7 mouse cellular contexts compared by ENCODE assay signal in genomic region chr9:124476096-124476902, GRCm38 (mm10). TPM values are rescaled to one million over a fixed set of nuclear protein-coding genes. Genes with fewer than 3 reads are reported as not detected.
DNase-seq lines count a peak whose midpoint lies in the region; ATAC-seq and TF ChIP-seq lines count a peak whose summit lies in the region.

Gene Ppp2r3d, minus strand, starts transcription at chr9:124476898.

- TF ChIP-seq EP300 in ES-Bruce4 (IDR thresholded peaks at IDR 0.05; ENCODE audit: insufficient read depth, low read depth, low read length) = no peak

- peak; percentile 50; the same call in 1 of the 2 replicates for ATAC-seq in intestine, embryonic 15.5 days
- peak; percentile 53 for ATAC-seq in liver, embryonic 11.5 days (replicated peaks; ENCODE audit: low FRiP score)

- WGBS in intestine, embryonic 15.5 days = 97% methylated on average over 22 of the region's 22 CpGs
- WGBS in liver, embryonic 11.5 days = 93% methylated on average over 22 of the region's 22 CpGs

- H3K9ac ChIP-seq in ES-Bruce4 (ENCODE audit: low read depth, poor library complexity, severe bottlenecking) = no peak within 1 kb of the TSS
- no peak within 1 kb of the TSS for H3K9ac ChIP-seq in intestine, embryonic 15.5 days
- H3K9ac ChIP-seq in liver, embryonic 11.5 days (ENCODE audit: low read depth, low read length) = no peak within 1 kb of the TSS

- TF ChIP-seq POLR2A in ES-Bruce4 (IDR thresholded peaks at IDR 0.05; ENCODE audit: insufficient read depth, low read length) = no peak

- no peaks in the 10 kb centered on the region for H3K9me3 ChIP-seq in ES-Bruce4 (replicated peaks; ENCODE audit: control insufficient read depth, insufficient read depth, low read length, poor library complexity, severe bottlenecking)
- no peaks in the 10 kb centered on the region for H3K9me3 ChIP-seq in intestine, embryonic 15.5 days
- H3K9me3 ChIP-seq in liver, embryonic 11.5 days (ENCODE audit: control insufficient read depth, low read length) = no peaks in the 10 kb centered on the region

- H3K4me2 ChIP-seq in intestine, embryonic 15.5 days (replicated peaks) = no peak within 1 kb of the TSS
- H3K4me2 ChIP-seq in liver, embryonic 11.5 days = no peak within 1 kb of the TSS

- H3K4me3 ChIP-seq in ES-Bruce4 (ENCODE audit: low read depth, low read length) = no peak within 1 kb of the TSS
- no peak within 1 kb of the TSS for H3K4me3 ChIP-seq in intestine, embryonic 15.5 days (replicated peaks)
- no peak within 1 kb of the TSS for H3K4me3 ChIP-seq in liver, embryonic 11.5 days (ENCODE audit: low read depth, low read length)

- no peak within 1 kb of the TSS for H3K27ac ChIP-seq in ES-Bruce4 (ENCODE audit: insufficient read depth, low read length)
- no peak within 1 kb of the TSS for H3K27ac ChIP-seq in intestine, embryonic 15.5 days
- H3K27ac ChIP-seq in liver, embryonic 11.5 days (ENCODE audit: low read depth, low read length) = no peak within 1 kb of the TSS

- H3K36me3 ChIP-seq in ES-Bruce4 (ENCODE audit: control insufficient read depth, insufficient read depth, low read length, poor library complexity, severe bottlenecking) = no peaks in the 10 kb centered on the region
- peaks cover 8% of the 10 kb centered on the region for H3K36me3 ChIP-seq in intestine, embryonic 15.5 days
- peaks cover 9% of the 10 kb centered on the region for H3K36me3 ChIP-seq in liver, embryonic 11.5 days (ENCODE audit: control insufficient read depth, insufficient read depth, low read length)

- H3K4me1 ChIP-seq in ES-Bruce4 (ENCODE audit: control insufficient read depth, insufficient read depth, low read length) = no peaks in the 10 kb centered on the region
- no peaks in the 10 kb centered on the region for H3K4me1 ChIP-seq in intestine, embryonic 15.5 days (replicated peaks)
- H3K4me1 ChIP-seq in liver, embryonic 11.5 days (replicated peaks; ENCODE audit: control insufficient read depth, insufficient read depth, low read length) = no peaks in the 10 kb centered on the region

- TF ChIP-seq CTCF in ES-Bruce4 (IDR thresholded peaks at IDR 0.05; ENCODE audit: low read depth, low read length) = no peak

- H3K27me3 ChIP-seq in ES-Bruce4 (ENCODE audit: control insufficient read depth, insufficient read depth, low read length, poor library complexity, severe bottlenecking) = no peaks in the 10 kb centered on the region
- no peaks in the 10 kb centered on the region for H3K27me3 ChIP-seq in intestine, embryonic 15.5 days (replicated peaks)
- H3K27me3 ChIP-seq in liver, embryonic 11.5 days (replicated peaks; ENCODE audit: control insufficient read depth, insufficient read depth, low read length) = no peaks in the 10 kb centered on the region

- DNase-seq in B cell, adult 2 months = peak; percentile 42 to 50
- peak; percentile 14 for DNase-seq in cerebellum, adult 8-10 months
- no peak for DNase-seq in gonadal fat pad, adult 2 months (ENCODE audit: low read depth)
- DNase-seq in liver, embryonic 11.5 days (ENCODE audit: low spot score) = no peak
- DNase-seq in right cerebral cortex, postnatal 14 days = peak; percentile 5

RNA-seq across cellular contexts. Expression of gene Ppp2r3d, which starts in this region (rescaled TPM):
- polyA plus RNA-seq in ES-Bruce4 (2011; ENCODE audit: insufficient read depth, insufficient read length, low read depth, missing spikeins) = 41.5 and 43.1 TPM in 2 replicates
- 151 and 177 TPM in 2 replicates for polyA plus RNA-seq in gonadal fat pad, adult 2 months (2012; rRNA removed)
- polyA plus RNA-seq in intestine, embryonic 15.5 days (2015; fragmentation: Nextera tagmentation; extraction: Ambion mirVana) = 135 and 148 TPM in 2 replicates
- 83.7 and 91.3 TPM in 2 replicates for polyA plus RNA-seq in liver, embryonic 11.5 days (2014; fragmentation: Nextera tagmentation; extraction: Ambion mirVana)

Comparison
In these comparisons a context has a peak if more than half of its experiments do, and no peak if none do; other contexts are left out.
1. DNase-seq: peak in B cell, adult 2 months (2 of 2), cerebellum, adult 8-10 months (single experiment) and right cerebral cortex, postnatal 14 days (single experiment); none in gonadal fat pad, adult 2 months (single experiment) and liver, embryonic 11.5 days (single experiment).